ENCODE assay signal across 9 mouse cellular contexts in the genomic region with DNA sequence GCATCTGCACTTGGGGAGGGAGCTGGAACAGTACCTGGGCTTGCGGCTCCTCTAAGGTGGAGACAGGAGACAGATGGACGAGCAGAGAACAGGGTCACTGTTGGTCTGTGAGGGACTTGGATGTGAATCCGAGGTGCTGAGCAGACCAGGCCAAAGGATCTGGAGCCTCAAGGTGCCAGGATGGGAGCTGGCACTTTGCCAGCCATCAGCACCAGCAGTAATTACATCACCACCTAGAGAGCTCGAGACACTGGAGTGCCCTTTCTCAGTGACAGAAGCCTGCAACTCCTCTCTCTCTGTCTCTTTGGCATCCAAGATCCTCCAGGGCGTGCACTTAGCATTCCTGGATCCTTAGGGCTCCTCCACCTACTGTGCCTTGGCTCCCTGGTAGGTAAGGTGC.
DNase-seq lines count a peak whose midpoint lies in the region; ATAC-seq lines count a peak whose summit lies in the region.
"Had no signal": no experiment of that assay in that cellular context is flagged by ENCODE, and none has a peak within 500 bp of the region (broad histone marks: within the 10 kb centered on the region; RNA-seq: fewer than 3 reads in every experiment).

No protein-coding gene starts in this region.

- WGBS in forebrain, embryonic 13.5 days: 42% methylated on average over 5 of the region's 5 CpGs
- 61% methylated on average over 5 of the region's 5 CpGs for WGBS in neural tube, embryonic 12.5 days

- no peak overlapping the region for H3K4me3 ChIP-seq in forebrain, embryonic 13.5 days
- no peak overlapping the region for H3K4me3 ChIP-seq in neural tube, embryonic 12.5 days
- H3K4me3 ChIP-seq: limb, embryonic 12.5 days had no signal

- H3K36me3 ChIP-seq in forebrain, embryonic 13.5 days (ENCODE audit: poor library complexity, severe bottlenecking): no peaks in the 10 kb centered on the region
- no peaks in the 10 kb centered on the region for H3K36me3 ChIP-seq in neural tube, embryonic 12.5 days
- H3K36me3 ChIP-seq: limb, embryonic 12.5 days had no signal

- H3K27me3 ChIP-seq in forebrain, embryonic 13.5 days: no peaks in the 10 kb centered on the region
- H3K27me3 ChIP-seq in neural tube, embryonic 12.5 days (replicated peaks): no peaks in the 10 kb centered on the region
- H3K27me3 ChIP-seq: limb, embryonic 12.5 days had no signal

- DNase-seq in left cerebral cortex, postnatal 25 days (ENCODE audit: low spot score in 2 of 2): peak; percentile 26 to 51
- DNase-seq in left cerebral cortex, adult 18-20 months (ENCODE audit: low spot score in 2 of 2): no peak
- DNase-seq in cerebellum, adult 18-20 months: peak; percentile 65 to 69
- DNase-seq in adrenal gland, adult 2 months: no peak
- no peak for DNase-seq in kidney, adult 9 months
- no peak for DNase-seq in spleen, adult 12 weeks (ENCODE audit: low spot score)

- H3K27ac ChIP-seq in forebrain, embryonic 13.5 days: peak overlapping the region; percentile 58; the same call in 1 of the 2 replicates
- H3K27ac ChIP-seq in neural tube, embryonic 12.5 days: no peak overlapping the region
- H3K27ac ChIP-seq: limb, embryonic 12.5 days had no signal

- 0 out of 2 replicates have a peak overlapping the region, but pooled peaks have one; percentile 13 for H3K4me2 ChIP-seq in forebrain, embryonic 13.5 days
- H3K4me2 ChIP-seq in neural tube, embryonic 12.5 days (replicated peaks): 0 out of 2 replicates have a peak overlapping the region, but pooled peaks have one; percentile 2
- H3K4me2 ChIP-seq: limb, embryonic 12.5 days had no signal

- H3K9me3 ChIP-seq in forebrain, embryonic 13.5 days (replicated peaks): no peaks in the 10 kb centered on the region
- no peaks in the 10 kb centered on the region for H3K9me3 ChIP-seq in neural tube, embryonic 12.5 days
- H3K9me3 ChIP-seq: limb, embryonic 12.5 days had no signal

- H3K9ac ChIP-seq in forebrain, embryonic 13.5 days: peak overlapping the region; percentile 22; the same call in 1 of the 2 replicates
- H3K9ac ChIP-seq in neural tube, embryonic 12.5 days: no peak overlapping the region
- H3K9ac ChIP-seq: limb, embryonic 12.5 days had no signal

- ATAC-seq in forebrain, embryonic 13.5 days: peak; percentile 50; the same call in 1 of the 2 replicates
- ATAC-seq in neural tube, embryonic 12.5 days (ENCODE audit: low FRiP score, low read depth): peak; percentile 26; the same call in 1 of the 2 replicates

- H3K4me1 ChIP-seq in forebrain, embryonic 13.5 days: peaks cover 56% of the 10 kb centered on the region
- H3K4me1 ChIP-seq in neural tube, embryonic 12.5 days: peaks cover 57% of the 10 kb centered on the region

- intact Hi-C loops in left cerebral cortex, postnatal 25 days (cut with DNase I): no loop called here

Comparison
In these comparisons a context has a peak if more than half of its experiments do, and no peak if none do; other contexts are left out.
1. DNase-seq: peak in left cerebral cortex, postnatal 25 days (2 of 2) and cerebellum, adult 18-20 months (2 of 2); none in left cerebral cortex, adult 18-20 months (0 of 2), adrenal gland, adult 2 months (single experiment), kidney, adult 9 months (single experiment) and spleen, adult 12 weeks (single experiment).